Mouse (Mus musculus) macrophage (primary cell): Measurements from ENCODE around the gene Mbd3l2. TPM values are rescaled to one million over a fixed set of nuclear protein-coding genes. Genes with fewer than 3 reads are reported as not detected.
A peak's percentile ranks its signal among the peaks of the same experiment; 100 is the strongest.
"Not testable (repeated sequence)": the region's sequence is repeated elsewhere in the genome, so short reads cannot be mapped to it uniquely, and the experiment has no call there.

Experiments used
- H3K27ac ChIP-seq: fragments of 350-480 bp; formaldehyde crosslinking; 2 replicates; pipeline ENCODE4 v1.9.0; 2021
- H3K36me3 ChIP-seq: fragments of 350-480 bp; formaldehyde crosslinking; 2 replicates; pipeline ENCODE4 v1.9.0; 2021; ENCODE audit errors: inconsistent target
- H3K4me3 ChIP-seq: fragments of 350-480 bp; formaldehyde crosslinking; 2 replicates; pipeline ENCODE4 v1.9.0; 2021; ENCODE audit errors: inconsistent target
- H3K79me2 ChIP-seq: fragments of 350-480 bp; formaldehyde crosslinking; 2 replicates; pipeline ENCODE4 v1.9.0; 2021; ENCODE audit errors: inconsistent target
- WGBS: methylation state at CpG from one replicate; pipeline ENCODE4 v1.1.7; 2026; ENCODE audit warnings: inconsistent platforms; ENCODE audit not compliant: missing documents; 5-methylcytosine and 5-hydroxymethylcytosine counted together
- polyA plus RNA-seq: library from polyadenylated mRNA; stranded (reverse); fragments of 250-400 nt; gene quantifications from 3 replicates; pipeline ENCODE4 v1.2.4, GENCODE M21; 2018; ENCODE audit warnings: inconsistent platforms
- total RNA-seq, 78 experiments: library from RNA; depleted of rRNA; stranded (reverse); fragments of 250-400 nt; gene quantifications; 1 replicate in 9 of 78; 2 replicates in 24 of 78; 3 replicates in 43 of 78; 4 replicates in 2 of 78; pipeline ENCODE4 v1.2.4; 2018; ENCODE audit warnings: inconsistent platforms in 56 of 78

Mbd3l2 gene
- not detected for total RNA-seq (2018; cell fraction: chromatin; rRNA removed)
- total RNA-seq (2018; cell fraction: cytosol; rRNA removed) = not detected
- not detected for total RNA-seq (2018; cell fraction: nucleus; rRNA removed)
- polyA plus RNA-seq = not detected in 3 replicates

- Histone ChIP-seq H3K36me3 (no peaks in the 10 kb centered on the region), H3K79me2 (no peaks in the 10 kb centered on the region), H3K27ac (no peak within 1 kb of the TSS), H3K4me3 (no peak within 1 kb of the TSS)
Measured at GRCm38 (mm10) chr9:18430354-18430753, at the start of gene Mbd3l2. Gene Mbd3l2 (plus strand): TSS chr9:18430654.

- WGBS = 41% methylated on average over 6 of the region's 6 CpGs
- H3K36me3 ChIP-seq = no peaks in the 10 kb centered on the region
- H3K4me3 ChIP-seq = no peak overlapping the region
Measured at GRCm38 (mm10) chr9:18385782-18386181, 44.7 kb upstream of the Mbd3l2 start.

GRCm38 (mm10) chr9:18399629-18400028 lies 30.8 kb upstream of the Mbd3l2 start:
- Histone ChIP-seq H3K4me3 (no peak overlapping the region), H3K79me2 (no peaks in the 10 kb centered on the region), H3K27ac (no peak overlapping the region), H3K36me3 (no peaks in the 10 kb centered on the region)
- WGBS = 91% methylated on average over 1 of the region's 1 CpGs

More at GRCm38 (mm10) chr9:18385782-18386181, 44.7 kb upstream of the Mbd3l2 start:
- no peaks in the 10 kb centered on the region for H3K79me2 ChIP-seq
- H3K27ac ChIP-seq = no peak overlapping the region

- not testable (repeated sequence) for H3K27ac ChIP-seq, H3K36me3 ChIP-seq, H3K79me2 ChIP-seq, H3K4me3 ChIP-seq
- WGBS = 72% methylated on average over 2 of the region's 2 CpGs
Measured at GRCm38 (mm10) chr9:18402895-18403294, 27.6 kb upstream of the Mbd3l2 start, which contains the start of gene Naalad2. Gene Naalad2 (minus strand): TSS chr9:18402995.

- H3K79me2 ChIP-seq = no peaks in the 10 kb centered on the region
- H3K4me3 ChIP-seq = no peak within 1 kb of the TSS
- H3K27ac ChIP-seq = no peak within 1 kb of the TSS
- 67% methylated on average over 1 of the region's 1 CpGs for WGBS
- H3K36me3 ChIP-seq = no peaks in the 10 kb centered on the region
Measured at GRCm38 (mm10) chr9:18404118-18404517, 26.3 kb upstream of the Mbd3l2 start, which contains the start of gene Ubtfl1. Gene Ubtfl1 (plus strand): TSS chr9:18404418.

GRCm38 (mm10) chr9:18412371-18412770 lies 18.1 kb upstream of the Mbd3l2 start:
- 87% methylated on average over 4 of the region's 4 CpGs for WGBS
- not testable (repeated sequence) for H3K4me3 ChIP-seq, H3K36me3 ChIP-seq, H3K79me2 ChIP-seq, H3K27ac ChIP-seq

- Histone ChIP-seq H3K4me3 (no peak overlapping the region), H3K79me2 (no peaks in the 10 kb centered on the region), H3K36me3 (no peaks in the 10 kb centered on the region), H3K27ac (no peak overlapping the region)
- WGBS = 79% methylated on average over 10 of the region's 10 CpGs
Measured at GRCm38 (mm10) chr9:18431687-18432086, 1.2 kb downstream of the Mbd3l2 start.

GRCm38 (mm10) chr9:18456520-18456919 lies 26.1 kb downstream of the Mbd3l2 start:
- H3K4me3 ChIP-seq = no peak overlapping the region
- H3K79me2 ChIP-seq = no peaks in the 10 kb centered on the region
- H3K36me3 ChIP-seq = no peaks in the 10 kb centered on the region
- WGBS = 94% methylated on average over 4 of the region's 4 CpGs
- H3K27ac ChIP-seq = no peak overlapping the region

- no peak overlapping the region for H3K4me3 ChIP-seq
- no peak overlapping the region for H3K27ac ChIP-seq
- WGBS = 92% methylated on average over 3 of the region's 3 CpGs
- H3K79me2 ChIP-seq = no peaks in the 10 kb centered on the region
- no peaks in the 10 kb centered on the region for H3K36me3 ChIP-seq
Measured at GRCm38 (mm10) chr9:18467350-18467749, 36.9 kb downstream of the Mbd3l2 start.

- Histone ChIP-seq H3K27ac (no peak overlapping the region), H3K36me3 (no peaks in the 10 kb centered on the region), H3K79me2 (no peaks in the 10 kb centered on the region), H3K4me3 (no peak overlapping the region)
- 28% methylated on average over 3 of the region's 3 CpGs for WGBS
Measured at GRCm38 (mm10) chr9:18468005-18468404, 37.6 kb downstream of the Mbd3l2 start.

- peak overlapping the region; percentile 39 for H3K27ac ChIP-seq
- 3% methylated on average over 39 of the region's 39 CpGs for WGBS
- H3K36me3 ChIP-seq = no peaks in the 10 kb centered on the region
- H3K4me3 ChIP-seq = peak overlapping the region; percentile 68
- no peaks in the 10 kb centered on the region for H3K79me2 ChIP-seq
Measured at GRCm38 (mm10) chr9:18473324-18474128, 43.1 kb downstream of the Mbd3l2 start.

GRCm38 (mm10) chr9:18478168-18478567 lies 47.7 kb downstream of the Mbd3l2 start, which contains the start of the genes Zfp558 and Mbd3l1:
Gene Zfp558 (minus strand): TSS chr9:18478268.
Gene Mbd3l1 (plus strand): TSS chr9:18478359.
- 86% methylated on average over 3 of the region's 3 CpGs for WGBS
- H3K36me3 ChIP-seq = no peaks in the 10 kb centered on the region
- H3K4me3 ChIP-seq = no peak within 1 kb of the TSS
- no peaks in the 10 kb centered on the region for H3K79me2 ChIP-seq
- no peak within 1 kb of the TSS for H3K27ac ChIP-seq

Other genes starting within 250 kb of the Mbd3l2 start
- gene Chordc1, start 138.5 kb upstream of the Mbd3l2 start, polyA plus RNA-seq = 34.6 to 47.5 TPM (median 38.4 TPM) in 3 replicates
- gene Naalad2, start 27.7 kb upstream of the Mbd3l2 start, polyA plus RNA-seq = not detected in 3 replicates
- not detected in 3 replicates for gene Ubtfl1, start 26.2 kb upstream of the Mbd3l2 start, polyA plus RNA-seq
- gene Zfp558, start 47.6 kb downstream of the Mbd3l2 start, polyA plus RNA-seq = 0.75 to 1.0 TPM (median 0.90 TPM) in 3 replicates
- gene Mbd3l1, start 47.7 kb downstream of the Mbd3l2 start, polyA plus RNA-seq = not detected in 3 replicates
- gene Muc16, start 243.9 kb downstream of the Mbd3l2 start, polyA plus RNA-seq = not detected in 3 replicates